Mouse (Mus musculus) left cerebral cortex, postnatal 14 days (tissue): ENCODE measurements at regions not wholly inside any gene's neighbourhood (a gene's known extent, or its start where the extent isn't known, plus 50 kb on each side); places are given as distances from the start of the nearest gene placed in this dataset.

Experiments used
- DNase-seq, 2 experiments: peaks; one replicate each; pipeline ENCODE4 v3.0.0; 2021 to 2022; ENCODE audit warnings: low spot score in 2 of 2, mixed read lengths in 1 of 2
- intact Hi-C: fragments of 180-260 bp; cut with DNase I; formaldehyde crosslinking; loops from one replicate; pipeline ENCODE4 v1.15.1; 2025

- DNase-seq: peak in 1 of 2 experiments; percentile 13
- intact Hi-C loops: loop anchor here (5.0 kb wide), 1 partner anchor 151 kb away; no protein-coding TSS in a partner anchor
Observed at GRCm38 (mm10) chr3:128186278-128186677, 290.2 kb upstream of the Fam241a start.

- intact Hi-C loops: no loop called here
- no peak for DNase-seq
Observed at GRCm38 (mm10) chr3:128181221-128181908, 285.2 kb upstream of the Fam241a start.

GRCm38 (mm10) chr3:128149216-128149615 is 253.1 kb upstream of the Fam241a start:
- no peak for DNase-seq
- intact Hi-C loops: no loop called here

- no peak for DNase-seq
- intact Hi-C loops: no loop called here
Observed at GRCm38 (mm10) chr3:128145329-128145728, 249.2 kb upstream of the Fam241a start.

GRCm38 (mm10) chr3:128127836-128128235 is 231.7 kb upstream of the Fam241a start:
- no peak for DNase-seq
- intact Hi-C loops: no loop called here

GRCm38 (mm10) chr3:128126664-128127063 is 230.5 kb upstream of the Fam241a start:
- no peak for DNase-seq
- intact Hi-C loops: no loop called here

- peak in 1 of 2 experiments; percentile 8 for DNase-seq
- intact Hi-C loops: no loop called here
Observed at GRCm38 (mm10) chr3:128122111-128122510, 226.0 kb upstream of the Fam241a start.

GRCm38 (mm10) chr3:128120647-128121440 is 224.7 kb upstream of the Fam241a start:
- intact Hi-C loops: no loop called here

GRCm38 (mm10) chr3:128113209-128113608 is 217.1 kb upstream of the Fam241a start:
- no peak for DNase-seq
- intact Hi-C loops: no loop called here

More at GRCm38 (mm10) chr3:128120647-128121440, 224.7 kb upstream of the Fam241a start:
- DNase-seq: no peak

GRCm38 (mm10) chr3:128110406-128110805 is 214.3 kb upstream of the Fam241a start:
- no peak for DNase-seq
- intact Hi-C loops: no loop called here

- DNase-seq: no peak
- intact Hi-C loops: no loop called here
Observed at GRCm38 (mm10) chr3:128104516-128104915, 208.4 kb upstream of the Fam241a start.

- no peak for DNase-seq
- intact Hi-C loops: no loop called here
Observed at GRCm38 (mm10) chr3:128093046-128093445, 196.9 kb upstream of the Fam241a start.

GRCm38 (mm10) chr3:128088207-128088606 is 192.1 kb upstream of the Fam241a start:
- intact Hi-C loops: loop anchor here (5.0 kb wide), 1 partner anchor 249 kb away; no protein-coding TSS in a partner anchor
- DNase-seq: peak; percentile 42 to 58

- DNase-seq: no peak
- intact Hi-C loops: loop anchor here (5.0 kb wide), 1 partner anchor 250 kb away; no protein-coding TSS in a partner anchor
Observed at GRCm38 (mm10) chr3:128087163-128087562, 191.0 kb upstream of the Fam241a start.

- DNase-seq: no peak
- intact Hi-C loops: no loop called here
Observed at GRCm38 (mm10) chr3:128082463-128082862, 186.3 kb upstream of the Fam241a start.

GRCm38 (mm10) chr3:128081430-128081829 is 185.3 kb upstream of the Fam241a start:
- intact Hi-C loops: no loop called here
- DNase-seq: no peak

GRCm38 (mm10) chr3:128067861-128068260 is 171.7 kb upstream of the Fam241a start:
- intact Hi-C loops: no loop called here

GRCm38 (mm10) chr3:128054031-128054430 is 157.9 kb upstream of the Fam241a start:
- no peak for DNase-seq
- intact Hi-C loops: no loop called here

More at GRCm38 (mm10) chr3:128067861-128068260, 171.7 kb upstream of the Fam241a start:
- DNase-seq: no peak

GRCm38 (mm10) chr3:128043709-128044108 is 147.6 kb upstream of the Fam241a start:
- DNase-seq: no peak
- intact Hi-C loops: no loop called here

- no peak for DNase-seq
- intact Hi-C loops: no loop called here
Observed at GRCm38 (mm10) chr3:128040407-128041115, 144.4 kb upstream of the Fam241a start.
